Comparison of ENCODE assay signal across 18 mouse cellular contexts in the genomic region with DNA sequence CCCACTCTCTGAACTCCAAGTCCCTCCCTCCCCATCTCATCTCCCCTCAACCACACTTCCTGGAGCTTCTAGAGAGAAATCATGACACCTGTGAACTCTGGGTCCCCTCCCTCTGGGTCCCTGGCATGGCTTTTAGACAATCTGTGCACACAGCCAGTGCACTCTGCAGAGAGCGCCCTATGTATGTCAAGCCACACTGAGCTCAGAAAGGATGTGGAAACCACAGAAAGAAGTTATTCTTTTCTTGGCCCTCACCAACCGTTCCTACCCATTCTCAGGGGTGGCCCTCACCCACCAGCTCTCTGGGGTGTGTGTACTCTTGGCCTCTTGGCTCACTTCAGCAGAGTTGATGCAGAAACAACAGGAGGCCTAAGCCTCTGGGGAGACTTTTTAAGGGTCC. TPM values are rescaled to one million over a fixed set of nuclear protein-coding genes. Genes with fewer than 3 reads are reported as not detected.
A peak's percentile ranks its signal among the peaks of the same experiment; 100 is the strongest.
DNase-seq lines count a peak whose midpoint lies in the region; ATAC-seq and TF ChIP-seq lines count a peak whose summit lies in the region.
"Had no signal": no experiment of that assay in that cellular context is flagged by ENCODE, and none has a peak within 500 bp of the region (broad histone marks: within the 10 kb centered on the region; RNA-seq: fewer than 3 reads in every experiment).

No protein-coding gene starts in this region.

- no peaks in the 10 kb centered on the region for H3K27me3 ChIP-seq in midbrain, embryonic 11.5 days (ENCODE audit: control insufficient read depth, insufficient read depth, low read length)
- no peaks in the 10 kb centered on the region for H3K27me3 ChIP-seq in hindbrain, postnatal 0 days (ENCODE audit: insufficient read depth, low read length)
- H3K27me3 ChIP-seq in hindbrain, embryonic 13.5 days, result no peaks in the 10 kb centered on the region
- H3K27me3 ChIP-seq: embryonic facial prominence, embryonic 12.5 days had no signal

- ATAC-seq in midbrain, embryonic 11.5 days (ENCODE audit: low FRiP score), result no peak
- no peak for ATAC-seq in hindbrain, postnatal 0 days
- no peak for ATAC-seq in hindbrain, embryonic 13.5 days (ENCODE audit: low FRiP score)
- ATAC-seq: hindbrain, embryonic 16.5 days had no signal

- H3K4me3 ChIP-seq in midbrain, embryonic 11.5 days (ENCODE audit: low read depth, low read length), result no peak overlapping the region
- no peak overlapping the region for H3K4me3 ChIP-seq in hindbrain, postnatal 0 days (ENCODE audit: low read length)
- no peak overlapping the region for H3K4me3 ChIP-seq in hindbrain, embryonic 13.5 days
- H3K4me3 ChIP-seq: embryonic facial prominence, embryonic 12.5 days; limb, embryonic 12.5 days; midbrain, embryonic 10.5 days had no signal

- H3K4me1 ChIP-seq in midbrain, embryonic 11.5 days (ENCODE audit: control insufficient read depth, insufficient read depth, low read length), result no peaks in the 10 kb centered on the region
- no peaks in the 10 kb centered on the region for H3K4me1 ChIP-seq in hindbrain, postnatal 0 days (ENCODE audit: insufficient read depth, low read length)
- peaks cover 10% of the 10 kb centered on the region for H3K4me1 ChIP-seq in hindbrain, embryonic 13.5 days (replicated peaks)
- H3K4me1 ChIP-seq: embryonic facial prominence, embryonic 12.5 days; limb, embryonic 12.5 days had no signal

- H3K9me3 ChIP-seq in midbrain, embryonic 11.5 days (ENCODE audit: control insufficient read depth, low read length), result no peaks in the 10 kb centered on the region
- H3K9me3 ChIP-seq in hindbrain, postnatal 0 days (ENCODE audit: low read length), result no peaks in the 10 kb centered on the region
- no peaks in the 10 kb centered on the region for H3K9me3 ChIP-seq in hindbrain, embryonic 13.5 days
- H3K9me3 ChIP-seq: embryonic facial prominence, embryonic 12.5 days; limb, embryonic 12.5 days; midbrain, embryonic 10.5 days had no signal

- 85% methylated on average over 2 of the region's 2 CpGs for WGBS in midbrain, embryonic 11.5 days
- WGBS in hindbrain, postnatal 0 days, result 63% methylated on average over 2 of the region's 2 CpGs
- WGBS in hindbrain, embryonic 13.5 days, result 82% methylated on average over 2 of the region's 2 CpGs

- H3K4me2 ChIP-seq in midbrain, embryonic 11.5 days, result no peak overlapping the region
- no peak overlapping the region for H3K4me2 ChIP-seq in hindbrain, postnatal 0 days (ENCODE audit: low read depth, low read length)
- H3K4me2 ChIP-seq in hindbrain, embryonic 13.5 days, result no peak overlapping the region
- H3K4me2 ChIP-seq: embryonic facial prominence, embryonic 12.5 days; heart, embryonic 11.5 days; limb, embryonic 12.5 days had no signal

- DNase-seq in 416B (ENCODE audit: low read depth), result peak; percentile 77
- peak; percentile 63 to 65 for DNase-seq in B cell, adult 2 months
- DNase-seq in induced T-regulatory cell, adult 2 months (ENCODE audit: low read depth), result peak; percentile 85
- peak; percentile 29 to 34 for DNase-seq in spleen, postnatal 14 days (ENCODE audit: low spot score in 2 of 2)
- DNase-seq in midbrain, embryonic 11.5 days (ENCODE audit: low spot score, missing footprints), result no peak
- no peak for DNase-seq in hindbrain, postnatal 0 days (ENCODE audit: low spot score)
- no peak for DNase-seq in urinary bladder, postnatal 10 days (ENCODE audit: low spot score)
- DNase-seq: cerebellum, adult 9-11 months; layer of hippocampus, adult 9-11 months had no signal

- TF ChIP-seq CTCF in hindbrain, postnatal 0 days (IDR thresholded peaks at IDR 0.05; ENCODE audit: low read depth), result no peak

- H3K36me3 ChIP-seq in midbrain, embryonic 11.5 days (ENCODE audit: control insufficient read depth, insufficient read depth, low read length), result no peaks in the 10 kb centered on the region
- no peaks in the 10 kb centered on the region for H3K36me3 ChIP-seq in hindbrain, postnatal 0 days (ENCODE audit: insufficient read depth, low read length)
- no peaks in the 10 kb centered on the region for H3K36me3 ChIP-seq in hindbrain, embryonic 13.5 days
- H3K36me3 ChIP-seq: embryonic facial prominence, embryonic 12.5 days; limb, embryonic 12.5 days; midbrain, embryonic 10.5 days had no signal

- no peak overlapping the region for H3K27ac ChIP-seq in midbrain, embryonic 11.5 days (ENCODE audit: low read depth, low read length)
- H3K27ac ChIP-seq in hindbrain, postnatal 0 days, result no peak overlapping the region
- H3K27ac ChIP-seq in hindbrain, embryonic 13.5 days, result no peak overlapping the region
- H3K27ac ChIP-seq: embryonic facial prominence, embryonic 12.5 days; limb, embryonic 12.5 days; midbrain, embryonic 10.5 days had no signal

- no peak overlapping the region for H3K9ac ChIP-seq in midbrain, embryonic 11.5 days (ENCODE audit: low read length)
- no peak overlapping the region for H3K9ac ChIP-seq in hindbrain, postnatal 0 days (replicated peaks; ENCODE audit: low read length)
- H3K9ac ChIP-seq in hindbrain, embryonic 13.5 days, result no peak overlapping the region
- H3K9ac ChIP-seq: embryonic facial prominence, embryonic 12.5 days; limb, embryonic 12.5 days had no signal

RNA-seq across cellular contexts. Expression of a gene that starts 40.4 kb away (rescaled TPM):
- 0.04 TPM in 2 replicates for polyA plus RNA-seq in midbrain, embryonic 11.5 days (2014; fragmentation: Nextera tagmentation; extraction: Ambion mirVana)
- total RNA-seq in hindbrain, postnatal 0 days (2014; rRNA removed), result 17.4 and 20.0 TPM in 2 replicates
- polyA plus RNA-seq in hindbrain, postnatal 0 days (2015; fragmentation: Nextera tagmentation; extraction: Ambion mirVana), result 1.5 and 1.7 TPM in 2 replicates
- 1.5 and 1.6 TPM in 2 replicates for polyA plus RNA-seq in hindbrain, embryonic 13.5 days (2015; fragmentation: Nextera tagmentation; extraction: Ambion mirVana)
- total RNA-seq: gastrocnemius, adult 8-10 months; MEL had no signal
- polyA plus RNA-seq: embryonic facial prominence, embryonic 12.5 days; heart, embryonic 11.5 days; kidney, embryonic 16.5 days; limb, embryonic 12.5 days had no signal

RNA-seq across cellular contexts. Expression of a gene that starts 55.8 kb away (rescaled TPM):
- 6.4 and 7.0 TPM in 2 replicates for polyA plus RNA-seq in midbrain, embryonic 11.5 days (2014; fragmentation: Nextera tagmentation; extraction: Ambion mirVana)
- 9.8 and 14.0 TPM in 2 replicates for total RNA-seq in hindbrain, postnatal 0 days (2014; rRNA removed)
- 8.7 and 9.2 TPM in 2 replicates for polyA plus RNA-seq in hindbrain, postnatal 0 days (2015; fragmentation: Nextera tagmentation; extraction: Ambion mirVana)
- polyA plus RNA-seq in hindbrain, embryonic 13.5 days (2015; fragmentation: Nextera tagmentation; extraction: Ambion mirVana), result 5.0 and 6.0 TPM in 2 replicates
- total RNA-seq: MEL had no signal

Comparison
In these comparisons a context has a peak if more than half of its experiments do, and no peak if none do; other contexts are left out.
1. DNase-seq: peak in 416B (single experiment), B cell, adult 2 months (2 of 2), induced T-regulatory cell, adult 2 months (single experiment) and spleen, postnatal 14 days (2 of 2); none in midbrain, embryonic 11.5 days (single experiment), hindbrain, postnatal 0 days (single experiment) and urinary bladder, postnatal 10 days (single experiment).